Mouse (Mus musculus) adrenal gland, adult (tissue): ENCODE measurements at regions not wholly inside any gene's neighbourhood (a gene's known extent, or its start where the extent isn't known, plus 50 kb on each side); places are given as distances from the start of the nearest gene placed in this dataset.

Source experiments
- DNase-seq, 2 experiments: peaks; one replicate each; pipeline ENCODE4 v3.0.0; 2022 to 2023; ENCODE audit warnings: low spot score in 1 of 2; ENCODE audit not compliant: inconsistent age in 2 of 2

- peak in 1 of 2 experiments; percentile 67 for DNase-seq
Observed at GRCm38 (mm10) chr1:51647955-51648354, 169.7 kb upstream of the Nabp1 start.

- DNase-seq, result peak; percentile 65 to 91
Observed at GRCm38 (mm10) chr1:51644399-51644798, 166.2 kb upstream of the Nabp1 start.

GRCm38 (mm10) chr1:51643640-51644039 lies 165.4 kb upstream of the Nabp1 start:
- DNase-seq, result no peak

- no peak for DNase-seq
Observed at GRCm38 (mm10) chr1:51638519-51639302, 160.5 kb upstream of the Nabp1 start.

GRCm38 (mm10) chr1:51635881-51636515 lies 157.8 kb upstream of the Nabp1 start:
- no peak for DNase-seq

GRCm38 (mm10) chr1:51633795-51634194 lies 155.6 kb upstream of the Nabp1 start:
- no peak for DNase-seq

- no peak for DNase-seq
Observed at GRCm38 (mm10) chr1:51632851-51633250, 154.6 kb upstream of the Nabp1 start.

- DNase-seq, result no peak
Observed at GRCm38 (mm10) chr1:51629848-51630247, 151.6 kb upstream of the Nabp1 start.

- DNase-seq, result no peak
Observed at GRCm38 (mm10) chr1:51628137-51628793, 150.0 kb upstream of the Nabp1 start.

GRCm38 (mm10) chr1:51626303-51626702 lies 148.1 kb upstream of the Nabp1 start:
- DNase-seq, result no peak

- DNase-seq, result no peak
Observed at GRCm38 (mm10) chr1:51625079-51625478, 146.9 kb upstream of the Nabp1 start.

- no peak for DNase-seq
Observed at GRCm38 (mm10) chr1:51624551-51624950, 146.3 kb upstream of the Nabp1 start.

GRCm38 (mm10) chr1:51622986-51623385 lies 144.8 kb upstream of the Nabp1 start:
- DNase-seq, result no peak

GRCm38 (mm10) chr1:51622181-51622862 lies 144.1 kb upstream of the Nabp1 start:
- DNase-seq, result no peak

- DNase-seq, result no peak
Observed at GRCm38 (mm10) chr1:51621062-51621461, 142.8 kb upstream of the Nabp1 start.

GRCm38 (mm10) chr1:51617502-51618251 lies 139.5 kb upstream of the Nabp1 start:
- DNase-seq, result no peak

- DNase-seq, result no peak
Observed at GRCm38 (mm10) chr1:51616091-51616490, 137.9 kb upstream of the Nabp1 start.

GRCm38 (mm10) chr1:51615523-51615922 lies 137.3 kb upstream of the Nabp1 start:
- peak; percentile 24 to 75 for DNase-seq

GRCm38 (mm10) chr1:51614700-51615099 lies 136.5 kb upstream of the Nabp1 start:
- DNase-seq, result no peak

GRCm38 (mm10) chr1:51609295-51609694 lies 131.1 kb upstream of the Nabp1 start:
- no peak for DNase-seq

GRCm38 (mm10) chr1:51607437-51607855 lies 129.2 kb upstream of the Nabp1 start:
- DNase-seq, result no peak
